Mouse (Mus musculus): ENCODE results near the gene Pax3.

The Pax3 gene

GRCm38 (mm10) chr1:78057939-78058338 lies 139.0 kb downstream of the Pax3 start:
- no peak for DNase-seq

GRCm38 (mm10) chr1:78053677-78054076 lies 143.3 kb downstream of the Pax3 start:
- DNase-seq: no peak

All from kidney, postnatal 10 days (tissue).